Mouse (Mus musculus) CH12.LX (cell line): Measurements from ENCODE around the gene Pde4d. TPM values are rescaled to one million over a fixed set of nuclear protein-coding genes. Genes with fewer than 3 reads are reported as not detected.

Experiments
- DNase-seq: peaks from one replicate; pipeline ENCODE4 v3.0.0-alpha.2; 2013; ENCODE audit errors: extremely low read depth
- H3K27ac ChIP-seq: 2 replicates; pipeline ENCODE4 v1.5.1; 2012; ENCODE audit warnings: low read depth, mild to moderate bottlenecking, control low read depth, moderate library complexity; ENCODE audit not compliant: insufficient read depth
- H3K27me3 ChIP-seq: replicated peaks from 2 replicates; pipeline ENCODE3; 2012; ENCODE audit warnings: inconsistent platforms
- H3K36me3 ChIP-seq, 2 experiments: replicated peaks in 1 of 2; 2 replicates each; pipeline versions ENCODE3 to v1.6.1; 2012; ENCODE audit warnings: inconsistent platforms in 1 of 2, low read length in 1 of 2, mild to moderate bottlenecking in 1 of 2, mixed read lengths in 1 of 2, moderate library complexity in 1 of 2; ENCODE audit not compliant: control insufficient read depth in 1 of 2, insufficient read depth in 1 of 2
- H3K4me1 ChIP-seq, 2 experiments: 2 replicates each; pipeline ENCODE4 v1.6.1; 2012; ENCODE audit warnings: inconsistent platforms in 1 of 2, moderate library complexity in 1 of 2; ENCODE audit not compliant: insufficient read depth in 2 of 2, control insufficient read depth in 1 of 2
- H3K4me2 ChIP-seq: 2 replicates; pipeline ENCODE4 v1.6.1; 2012; ENCODE audit warnings: low read depth, mild to moderate bottlenecking, control low read depth; ENCODE audit not compliant: poor library complexity, insufficient read depth, severe bottlenecking
- H3K4me3 ChIP-seq, 3 experiments: fragments of 150-350 bp in 1 of 3; sonication (generic) in 1 of 3; replicated peaks in 1 of 3; 2 replicates each; pipeline versions ENCODE3 to v1.5.1; 2011 to 2012; ENCODE audit warnings: low read depth in 2 of 3, low read length in 2 of 3, mild to moderate bottlenecking in 2 of 3, moderate library complexity in 2 of 3, control low read depth in 1 of 3, improper control_type of control experiment in 1 of 3, inconsistent platforms in 1 of 3, mixed read lengths in 1 of 3; ENCODE audit not compliant: poor library complexity in 1 of 3
- H3K79me2 ChIP-seq: replicated peaks from 2 replicates; pipeline ENCODE4 v1.6.1; 2012; ENCODE audit warnings: mild to moderate bottlenecking, moderate library complexity; ENCODE audit not compliant: control insufficient read depth, poor library complexity, insufficient read depth, severe bottlenecking; ENCODE audit errors: extremely low read depth
- H3K9ac ChIP-seq: 2 replicates; pipeline ENCODE4 v1.6.1; 2012; ENCODE audit warnings: low read depth, mild to moderate bottlenecking, control low read depth, moderate library complexity; ENCODE audit not compliant: insufficient read depth
- H3K9me3 ChIP-seq: replicated peaks from 2 replicates; pipeline ENCODE3; 2012; ENCODE audit warnings: low read length, inconsistent platforms, mixed read lengths
- BHLHE40 ChIP-seq: IDR thresholded peaks from 2 replicates; pipeline ENCODE4 v1.6.1; 2011; ENCODE audit warnings: mild to moderate bottlenecking, low read depth, low read length, improper control_type of control experiment
- CHD1 ChIP-seq: IDR thresholded peaks from 2 replicates; pipeline ENCODE4 v1.6.1; 2012; ENCODE audit warnings: low read depth, low read length, improper control_type of control experiment, inconsistent platforms
- CHD2 ChIP-seq: IDR thresholded peaks from 2 replicates; pipeline ENCODE4 v1.6.1; 2011; ENCODE audit warnings: low read length, improper control_type of control experiment
- KAT2A ChIP-seq: IDR thresholded peaks from 2 replicates; pipeline ENCODE4 v1.6.1; 2012; ENCODE audit warnings: low read length, improper control_type of control experiment, inconsistent platforms; ENCODE audit not compliant: insufficient replicate concordance
- MAX ChIP-seq: IDR thresholded peaks from 2 replicates; pipeline ENCODE4 v1.6.1; 2011; ENCODE audit warnings: low read length, improper control_type of control experiment
- MAZ ChIP-seq: IDR thresholded peaks from 2 replicates; pipeline ENCODE4 v1.6.1; 2012; ENCODE audit warnings: low read depth, mild to moderate bottlenecking, inconsistent platforms, low read length, improper control_type of control experiment, moderate library complexity
- NELFE ChIP-seq: IDR thresholded peaks from 2 replicates; pipeline ENCODE4 v1.6.1; 2011; ENCODE audit warnings: low read depth, low read length, improper control_type of control experiment
- NRF1 ChIP-seq: IDR thresholded peaks from 2 replicates; pipeline ENCODE4 v1.6.1; 2014; ENCODE audit warnings: low read depth, mild to moderate bottlenecking, inconsistent platforms, low read length, improper control_type of control experiment, moderate library complexity
- POLR2A ChIP-seq: IDR thresholded peaks from 2 replicates; pipeline ENCODE4 v1.6.1; 2011; ENCODE audit warnings: low read depth, mild to moderate bottlenecking, improper control_type of control experiment, low read length
- RAD21 ChIP-seq: IDR thresholded peaks from 2 replicates; pipeline ENCODE4 v1.6.1; 2011; ENCODE audit warnings: low read depth, mild to moderate bottlenecking, low read length, improper control_type of control experiment, moderate library complexity
- RCOR1 ChIP-seq: conservative IDR thresholded peaks from 2 replicates; pipeline ENCODE4 v1.6.1; 2012; ENCODE audit warnings: low read depth, mild to moderate bottlenecking, inconsistent platforms, low read length, improper control_type of control experiment
- SIN3A ChIP-seq: IDR thresholded peaks from 2 replicates; pipeline ENCODE4 v1.6.1; 2012; ENCODE audit warnings: low read length, improper control_type of control experiment, inconsistent platforms
- TBP ChIP-seq: conservative IDR thresholded peaks from 2 replicates; pipeline ENCODE4 v1.6.1; 2011; ENCODE audit warnings: low read depth, low read length, improper control_type of control experiment
- UBTF ChIP-seq: IDR thresholded peaks from 2 replicates; pipeline ENCODE4 v1.6.1; 2012; ENCODE audit warnings: low read depth, mild to moderate bottlenecking, inconsistent platforms, low read length, improper control_type of control experiment, moderate library complexity
- USF1 ChIP-seq: IDR thresholded peaks from 2 replicates; pipeline ENCODE4 v1.6.1; 2014; ENCODE audit warnings: low read depth, mild to moderate bottlenecking, inconsistent platforms, low read length, improper control_type of control experiment
- USF2 ChIP-seq: conservative IDR thresholded peaks from 2 replicates; pipeline ENCODE4 v1.6.1; 2011; ENCODE audit warnings: low read depth, low read length, improper control_type of control experiment
- ZC3H11A ChIP-seq: IDR thresholded peaks from 2 replicates; pipeline ENCODE4 v1.6.1; 2012; ENCODE audit warnings: low read depth, mild to moderate bottlenecking, inconsistent platforms, low read length, improper control_type of control experiment
- ZKSCAN1 ChIP-seq: IDR thresholded peaks from 2 replicates; pipeline ENCODE4 v1.6.1; 2012; ENCODE audit warnings: low read depth, inconsistent platforms, low read length, improper control_type of control experiment, borderline replicate concordance
- ZMIZ1 ChIP-seq: IDR thresholded peaks from 2 replicates; pipeline ENCODE4 v1.6.1; 2012; ENCODE audit warnings: low read depth, mild to moderate bottlenecking, inconsistent platforms, low read length, improper control_type of control experiment
- dilution Hi-C: fragments of 300-500 bp; cut with MboI; formaldehyde crosslinking; loops from 2 replicates; pipeline ENCODE4 v1.14.3; 2020; ENCODE audit warnings: low sequenced_read_pairs; ENCODE audit not compliant: extremely low pct_unique_long_range_greater_than_20kb, extremely low pct_ligation_motif_present
- in situ Hi-C: fragments of 300-500 bp; cut with MboI; formaldehyde crosslinking; loops from 3 replicates; pipeline ENCODE4 v1.14.3; 2019; ENCODE audit warnings: low sequenced_read_pairs, low pct_ligation_motif_present, low pct_unique_long_range_greater_than_20kb, mixed read lengths
- polyA plus RNA-seq: library from polyadenylated mRNA; unstranded; fragments of >175 nt; gene quantifications from 2 replicates; pipeline ENCODE4 v1.2.1, GENCODE M21; 2012; ENCODE audit warnings: low read depth; ENCODE audit not compliant: insufficient read length
- total RNA-seq, 2 experiments: library from RNA; depleted of rRNA; stranded (reverse); fragments of 300-350 nt in 1 of 2; fragments of >200 nt in 1 of 2; gene quantifications; 2 replicates each; pipeline ENCODE4 v1.2.3; 2012 to 2014

Gene Pde4d
- total and polyA plus RNA-seq, 3 experiments: not detected

DNA sequence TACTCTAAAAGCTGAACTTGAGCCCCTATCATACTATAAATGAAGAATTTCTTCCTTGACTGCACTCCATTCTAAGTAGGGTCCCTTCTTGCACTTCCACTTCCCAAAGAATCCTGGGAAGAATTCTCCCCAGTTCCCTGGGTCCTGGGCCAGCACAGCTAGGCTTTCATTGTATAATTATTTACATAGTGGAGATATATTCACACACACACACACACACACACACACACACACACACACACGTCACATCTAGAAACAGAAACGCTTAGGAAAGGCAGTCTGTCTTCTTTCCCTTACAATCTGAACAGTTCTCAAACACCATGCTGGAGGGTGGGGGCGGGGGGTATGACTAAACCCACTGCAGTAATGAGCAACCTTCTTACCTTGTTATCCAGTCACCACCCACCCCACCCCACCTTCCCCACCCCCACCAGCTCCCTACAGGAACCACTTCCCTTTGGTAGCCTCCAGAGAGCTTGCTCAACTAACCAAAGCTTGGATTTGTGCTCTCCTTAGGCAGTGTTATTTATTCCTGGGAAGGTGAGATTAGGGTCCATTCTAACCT is 868.8 kb downstream of the Pde4d start:
- TF ChIP-seq TBP (no peak), RAD21 (no peak)
- DNase-seq: no peak
- no peak overlapping the region for H3K27ac ChIP-seq
- H3K27me3 ChIP-seq: no peaks in the 10 kb centered on the region
- H3K9me3 ChIP-seq: peaks cover 3% of the 10 kb centered on the region
- no peak overlapping the region for H3K9ac ChIP-seq
- no peaks in the 10 kb centered on the region for H3K36me3 ChIP-seq
- in situ Hi-C loops (no loop called here), dilution Hi-C loops (no loop called here)
- H3K4me2 ChIP-seq: no peak overlapping the region
- no peak overlapping the region for H3K4me3 ChIP-seq
- H3K79me2 ChIP-seq: no peaks in the 10 kb centered on the region
- no peaks in the 10 kb centered on the region for H3K4me1 ChIP-seq

DNA sequence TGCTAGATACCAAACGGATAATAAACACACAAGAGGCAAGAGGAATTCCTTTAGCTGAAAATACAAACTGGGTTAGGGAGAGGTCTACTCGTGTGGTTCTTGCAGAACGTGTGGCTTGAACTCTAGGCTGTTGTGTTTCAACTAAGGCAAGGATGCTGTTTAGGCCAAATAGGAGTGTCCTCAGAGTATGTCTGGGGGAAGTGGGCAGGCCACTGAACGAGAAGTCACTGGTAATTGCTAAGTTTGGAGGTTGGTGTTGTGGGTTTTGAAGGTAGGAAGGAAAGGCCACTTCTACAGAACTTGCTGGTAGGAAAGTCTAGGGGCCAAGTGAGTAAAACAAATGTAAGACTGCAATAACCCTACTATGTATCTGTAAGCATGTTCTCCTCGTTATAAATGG is 876.3 kb downstream of the Pde4d start:
- TF ChIP-seq RCOR1 (no peak), KAT2A (no peak), ZKSCAN1 (no peak), BHLHE40 (no peak), MAZ (no peak), UBTF (no peak), CHD1 (no peak)
- TF ChIP-seq, all 38 proteins: peak for 0
- peaks cover 4% of the 10 kb centered on the region for H3K9me3 ChIP-seq
- dilution Hi-C loops (no loop called here), in situ Hi-C loops (no loop called here)
- no peaks in the 10 kb centered on the region for H3K4me1 ChIP-seq
- no peak overlapping the region for H3K27ac ChIP-seq
- no peaks in the 10 kb centered on the region for H3K36me3 ChIP-seq
- H3K27me3 ChIP-seq: no peaks in the 10 kb centered on the region
- no peak for DNase-seq
- no peak overlapping the region for H3K4me3 ChIP-seq
- H3K4me2 ChIP-seq: no peak overlapping the region
- H3K79me2 ChIP-seq: no peaks in the 10 kb centered on the region
- no peak overlapping the region for H3K9ac ChIP-seq

DNA sequence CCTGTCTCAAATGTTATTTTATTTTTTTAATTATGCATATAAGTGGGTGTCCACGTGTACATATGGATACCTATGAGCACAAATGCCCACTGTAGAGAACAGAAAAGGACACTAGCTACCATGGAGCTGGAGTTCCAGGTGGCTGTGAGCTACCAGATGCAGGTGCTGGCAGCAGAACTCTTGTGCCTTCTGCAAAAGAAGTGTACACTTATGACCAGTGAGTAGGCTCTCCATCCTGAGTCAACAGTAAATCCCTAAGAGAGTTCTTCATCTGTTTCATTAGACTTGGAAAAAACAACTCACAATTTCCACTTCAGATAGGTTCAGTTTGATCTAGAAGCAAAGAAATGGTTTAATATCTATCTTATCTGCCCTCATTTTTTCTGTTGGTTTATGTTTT is 881.8 kb downstream of the Pde4d start:
- no peaks in the 10 kb centered on the region for H3K79me2 ChIP-seq
- H3K9me3 ChIP-seq: peaks cover 4% of the 10 kb centered on the region
- H3K27me3 ChIP-seq: no peaks in the 10 kb centered on the region
- no peak for DNase-seq
- no peak overlapping the region for H3K4me2 ChIP-seq
- no peak for TF ChIP-seq ZC3H11A
- no peak for TF ChIP-seq MAX
- no peak for TF ChIP-seq CHD2
- no peak for TF ChIP-seq NRF1
- no peak for TF ChIP-seq ZMIZ1
- TF ChIP-seq SIN3A: no peak
- TF ChIP-seq POLR2A: no peak
- no peak for TF ChIP-seq USF1
- no peak for TF ChIP-seq CHD1
- TF ChIP-seq NELFE: no peak
- no peak for TF ChIP-seq USF2
- H3K9ac ChIP-seq: no peak overlapping the region
- no peak overlapping the region for H3K4me3 ChIP-seq
- H3K27ac ChIP-seq: no peak overlapping the region
- no peaks in the 10 kb centered on the region for H3K4me1 ChIP-seq
- no peaks in the 10 kb centered on the region for H3K36me3 ChIP-seq
- in situ Hi-C loops (no loop called here), dilution Hi-C loops (no loop called here)
